19 mouse cellular contexts compared by ENCODE assay signal in genomic region chr5:113140051-113140450, GRCm38 (mm10).
"Had no signal": no experiment of that assay in that cellular context is flagged by ENCODE, and none has a peak within 500 bp of the region (broad histone marks: within the 10 kb centered on the region; RNA-seq: fewer than 3 reads in every experiment).

No protein-coding gene starts in this region.

- H3K36me3 ChIP-seq: limb, embryonic 12.5 days; limb, embryonic 15.5 days; midbrain, embryonic 12.5 days; midbrain, embryonic 15.5 days; neural tube, embryonic 12.5 days; neural tube, embryonic 15.5 days; stomach, embryonic 15.5 days had no signal

- H3K9ac ChIP-seq: limb, embryonic 12.5 days; limb, embryonic 15.5 days; midbrain, embryonic 12.5 days; midbrain, embryonic 15.5 days; neural tube, embryonic 12.5 days; neural tube, embryonic 15.5 days; stomach, embryonic 15.5 days had no signal

- DNase-seq: kidney, adult 2 months; kidney, postnatal 25 days; left cerebral cortex, postnatal 4 days; lung, adult 2 months; right cerebral cortex, adult 18-20 months; right cerebral cortex, postnatal 14 days; right cerebral cortex, postnatal 4 days; thymus, adult 18-20 months; thymus, postnatal 36 days had no signal

- ATAC-seq: intestine, postnatal 0 days; lung, postnatal 0 days; midbrain, embryonic 15.5 days had no signal

- H3K27ac ChIP-seq: kidney, postnatal 0 days; limb, embryonic 12.5 days; limb, embryonic 15.5 days; midbrain, embryonic 12.5 days; midbrain, embryonic 15.5 days; neural tube, embryonic 12.5 days had no signal

- H3K4me2 ChIP-seq: midbrain, embryonic 12.5 days; midbrain, embryonic 15.5 days; neural tube, embryonic 12.5 days; neural tube, embryonic 15.5 days had no signal

- H3K4me3 ChIP-seq: limb, embryonic 12.5 days; limb, embryonic 15.5 days; midbrain, embryonic 12.5 days; midbrain, embryonic 15.5 days; neural tube, embryonic 12.5 days; neural tube, embryonic 15.5 days; stomach, embryonic 15.5 days had no signal

- H3K9me3 ChIP-seq: limb, embryonic 15.5 days; midbrain, embryonic 15.5 days; neural tube, embryonic 15.5 days; stomach, embryonic 15.5 days had no signal
